Mouse (Mus musculus) cerebellum, postnatal 14 days (tissue): Measurements from ENCODE around the gene Ppp1r12b.
A peak's percentile ranks its signal among the peaks of the same experiment; 100 is the strongest.

Experiments
- DNase-seq, 2 experiments: peaks; one replicate each; pipeline ENCODE4 v3.0.0; 2021; ENCODE audit warnings: mixed read lengths in 2 of 2

Gene Ppp1r12b

GRCm38 (mm10) chr1:134955637-134956176 lies at the start of gene Ppp1r12b:
Ppp1r12b (minus strand) TSS chr1:134955942.
- DNase-seq, result peak; percentile 98

DNA sequence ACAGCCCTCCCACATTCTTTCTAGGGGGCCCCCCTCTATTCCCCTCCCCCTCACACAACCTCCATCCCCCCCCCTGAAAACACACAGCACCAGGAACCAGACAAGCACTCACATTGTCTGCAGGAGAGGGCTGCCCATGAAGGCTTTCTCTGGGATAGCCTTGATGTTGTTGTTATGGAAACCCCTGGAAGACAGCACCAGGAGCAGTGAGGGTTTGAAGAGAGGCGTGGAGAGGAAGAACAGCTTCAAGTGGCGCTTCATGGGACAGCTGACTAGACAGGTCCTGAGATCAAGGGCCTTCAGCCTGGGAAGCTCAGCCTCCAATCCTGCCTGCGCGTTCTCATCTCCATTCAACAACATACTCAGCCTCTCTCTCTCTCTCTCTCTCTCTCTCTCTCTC lies 47.6 kb upstream of the Ppp1r12b start:
- no peak for DNase-seq

DNA sequence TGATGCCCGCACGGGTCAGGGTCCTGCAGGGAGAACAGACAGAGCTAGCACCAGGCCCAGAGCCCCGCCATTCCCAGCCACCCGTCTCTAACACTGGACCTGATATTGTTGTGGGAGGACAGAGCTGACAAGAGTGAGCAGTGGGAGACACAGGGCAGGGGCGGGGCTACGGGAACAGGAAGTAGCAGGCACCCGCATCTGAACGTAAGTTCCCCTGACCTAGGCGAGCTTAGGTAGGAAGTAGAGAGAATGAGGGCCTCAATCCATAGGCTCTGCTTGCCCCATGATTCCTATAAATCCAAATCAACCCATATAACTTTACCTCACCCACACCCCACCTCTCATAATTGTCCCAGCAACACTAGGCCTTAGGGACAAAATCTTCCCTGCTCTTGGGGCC lies 44.8 kb upstream of the Ppp1r12b start:
- DNase-seq, result no peak

DNA sequence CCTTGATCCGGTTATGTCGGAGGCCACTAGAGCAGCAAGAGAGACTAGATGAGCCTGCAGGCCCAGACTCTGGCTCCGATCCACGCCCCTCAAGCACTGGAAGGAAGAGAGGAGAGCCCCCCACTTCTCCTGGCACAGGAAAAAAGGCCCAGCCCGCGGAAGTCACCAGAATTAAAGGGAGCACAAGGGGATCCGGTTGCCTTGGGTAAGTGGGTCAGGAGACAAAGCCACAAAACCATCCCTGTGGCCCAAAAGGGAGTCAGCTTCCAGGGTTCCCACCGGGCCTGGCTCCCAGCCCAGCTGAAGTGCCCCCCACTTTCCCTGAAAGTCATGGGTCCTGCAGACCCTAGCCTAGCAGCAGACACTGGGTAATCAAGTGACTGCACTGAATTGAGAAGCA lies 42.5 kb upstream of the Ppp1r12b start:
- DNase-seq, result peak in 1 of 2 experiments; percentile 42

- no peak for DNase-seq
Observed at GRCm38 (mm10) chr1:134997568-134997967, 41.8 kb upstream of the Ppp1r12b start.

DNA sequence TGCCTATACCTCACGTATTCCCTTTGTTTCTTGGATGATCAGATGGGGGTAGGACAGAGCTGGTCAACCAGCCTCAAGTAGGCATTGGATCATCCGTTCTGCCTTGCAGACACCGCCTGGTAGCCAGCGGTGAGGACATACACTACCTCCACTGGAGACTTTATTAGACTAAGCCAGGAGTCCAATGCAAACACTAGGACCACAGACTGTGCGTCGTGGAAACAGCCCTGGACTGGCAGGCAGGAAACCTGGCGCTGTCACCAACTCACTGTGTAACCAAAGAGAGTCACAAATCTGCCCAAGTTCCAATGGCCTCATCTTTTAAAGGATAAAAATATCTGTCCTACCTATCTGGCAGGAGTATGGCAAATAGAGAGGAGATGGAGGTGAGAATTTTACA lies 40.7 kb upstream of the Ppp1r12b start:
- no peak for DNase-seq

- no peak for DNase-seq
Observed at GRCm38 (mm10) chr1:134995954-134996353, 40.2 kb upstream of the Ppp1r12b start.

GRCm38 (mm10) chr1:134995437-134995836 lies 39.7 kb upstream of the Ppp1r12b start:
- no peak for DNase-seq

DNA sequence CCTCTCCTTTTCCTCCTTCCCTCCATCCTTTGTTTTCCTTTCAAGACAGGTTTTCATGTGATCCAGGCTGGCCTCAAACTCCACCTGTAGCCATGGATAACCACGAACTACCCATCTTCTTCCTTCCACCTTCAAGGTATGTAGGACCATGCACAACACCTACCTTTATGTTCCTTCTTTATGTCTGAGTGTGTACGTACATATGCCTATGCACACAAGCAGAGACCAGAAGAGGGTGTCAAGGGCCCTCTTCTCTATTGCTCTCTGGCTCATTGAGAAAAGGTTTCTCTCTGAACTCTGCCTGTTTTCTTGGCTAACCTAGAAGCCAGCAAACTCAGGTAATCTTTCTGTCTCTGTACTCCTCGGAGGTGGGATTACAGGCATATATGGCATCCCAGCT lies 39.0 kb upstream of the Ppp1r12b start:
- no peak for DNase-seq

- no peak for DNase-seq
Observed at GRCm38 (mm10) chr1:134992046-134992645, 36.4 kb upstream of the Ppp1r12b start.

- DNase-seq, result peak; percentile 91 to 93
Observed at GRCm38 (mm10) chr1:134989372-134989771, 33.6 kb upstream of the Ppp1r12b start.

GRCm38 (mm10) chr1:134987962-134988341 lies 32.2 kb upstream of the Ppp1r12b start:
- DNase-seq, result no peak

DNA sequence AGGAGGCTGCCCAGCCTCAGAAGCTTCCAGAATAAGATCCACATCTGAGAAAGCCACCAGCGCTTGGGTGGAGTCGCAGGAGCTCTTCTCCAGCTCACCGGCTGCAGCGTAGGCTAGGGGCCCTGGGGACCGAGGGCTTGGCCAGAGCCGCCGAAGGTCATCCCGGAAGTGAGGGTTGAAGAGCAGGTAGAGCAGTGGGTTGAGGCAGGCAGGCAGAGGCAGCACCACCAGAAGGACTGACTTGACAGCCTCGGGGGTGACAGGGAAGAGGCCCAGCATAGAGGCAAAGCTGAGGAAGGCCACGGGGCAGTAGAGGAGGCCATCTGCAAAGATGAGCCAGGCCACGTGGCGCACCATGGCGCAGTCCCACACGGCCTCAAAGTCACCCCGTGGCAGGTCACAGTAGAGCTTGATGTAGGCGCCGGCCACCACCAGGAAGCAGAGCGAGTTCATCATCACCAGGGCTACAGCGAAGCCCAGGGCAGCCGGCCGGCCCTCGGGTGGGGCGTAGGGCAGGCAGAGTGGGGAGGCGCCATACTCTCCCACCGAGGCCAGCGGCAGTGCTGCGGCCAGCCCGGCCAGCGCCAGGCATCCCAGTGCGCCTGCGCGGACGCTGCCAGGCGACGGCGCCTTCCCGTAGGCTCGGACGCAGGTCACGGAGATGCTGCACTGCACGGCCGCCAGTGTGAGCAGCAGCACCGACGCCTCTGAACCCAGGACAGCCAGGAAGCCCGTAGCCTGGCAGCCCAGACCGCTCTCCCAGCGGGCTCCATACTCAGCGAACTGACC lies 31.6 kb upstream of the Ppp1r12b start:
- peak; percentile 74 to 75 for DNase-seq

DNA sequence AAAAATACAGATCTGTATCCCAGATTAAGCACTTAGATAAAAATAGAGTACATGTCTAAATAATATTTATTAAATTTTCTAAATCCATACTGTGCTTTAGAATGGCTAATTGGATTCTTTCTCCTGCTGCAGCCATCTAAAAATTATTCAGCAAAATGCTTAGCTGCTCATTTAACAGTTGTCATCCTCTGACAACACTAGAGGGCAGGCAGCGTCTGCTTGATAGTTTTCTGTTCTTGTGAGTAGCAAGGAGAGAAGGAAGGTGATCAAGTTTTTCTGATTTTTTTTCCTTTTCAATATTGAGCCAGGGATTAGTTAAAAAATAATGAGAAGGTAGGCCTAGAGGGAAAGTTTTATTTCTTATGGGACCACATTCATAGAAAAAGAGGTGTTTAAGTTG lies 17.2 kb upstream of the Ppp1r12b start:
- DNase-seq, result peak in 1 of 2 experiments; percentile 30

GRCm38 (mm10) chr1:134965430-134965829 lies 9.7 kb upstream of the Ppp1r12b start:
- DNase-seq, result no peak

DNA sequence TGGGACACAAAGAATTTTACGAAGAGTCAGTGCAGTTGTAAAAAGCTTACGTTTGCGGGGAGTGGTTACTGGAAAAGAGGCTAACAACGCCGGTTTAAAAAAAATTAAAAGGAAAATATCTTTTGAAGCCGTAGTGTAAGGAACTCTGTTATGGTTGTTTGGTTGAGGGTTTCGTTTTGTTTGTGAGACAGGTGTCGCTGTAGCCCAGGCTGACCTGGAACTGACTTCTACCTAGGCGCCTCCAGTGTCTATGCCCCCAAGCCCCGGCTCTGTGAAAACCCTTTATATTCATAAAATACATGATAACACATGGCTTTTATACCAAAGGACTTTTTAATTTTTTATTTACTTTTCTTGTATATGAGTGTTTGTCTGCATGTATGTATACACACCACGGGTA lies 7.1 kb upstream of the Ppp1r12b start:
- DNase-seq, result peak; percentile 48 to 51

- peak; percentile 96 for DNase-seq
Observed at GRCm38 (mm10) chr1:134962053-134962803, 6.5 kb upstream of the Ppp1r12b start, which contains the start of gene Ube2t. Ube2t (plus strand) TSS chr1:134962565.

- no peak for DNase-seq
Observed at GRCm38 (mm10) chr1:134960634-134961033, 4.9 kb upstream of the Ppp1r12b start.

DNA sequence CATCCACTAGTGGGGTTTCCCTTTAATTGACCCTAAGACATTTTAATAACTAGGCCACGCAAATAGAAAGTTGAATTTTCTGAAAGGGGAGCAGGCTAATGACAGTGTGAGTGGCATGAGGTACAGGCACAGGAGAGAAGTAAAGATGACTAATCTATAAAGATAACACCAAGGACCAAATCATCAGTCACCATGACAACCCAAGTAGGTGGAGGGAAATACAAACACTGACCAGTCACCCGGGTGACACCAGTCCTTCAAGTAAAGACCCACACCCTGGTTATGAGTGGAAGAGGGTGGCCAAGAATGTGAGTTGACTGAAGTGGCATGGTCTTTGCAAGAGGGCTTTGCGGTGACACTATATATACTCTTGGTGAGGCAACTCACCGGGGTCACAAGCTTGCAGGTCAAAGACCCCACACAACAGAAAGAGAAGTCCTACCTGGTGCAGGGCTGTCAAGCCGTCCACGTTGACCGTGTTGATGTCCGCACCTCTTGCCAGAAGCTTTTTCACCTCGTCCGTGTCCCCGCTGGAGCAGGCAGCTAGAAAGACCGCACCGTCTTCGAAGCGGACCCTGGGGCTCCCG lies 599 bp downstream of the Ppp1r12b start:
- DNase-seq, result no peak

DNA sequence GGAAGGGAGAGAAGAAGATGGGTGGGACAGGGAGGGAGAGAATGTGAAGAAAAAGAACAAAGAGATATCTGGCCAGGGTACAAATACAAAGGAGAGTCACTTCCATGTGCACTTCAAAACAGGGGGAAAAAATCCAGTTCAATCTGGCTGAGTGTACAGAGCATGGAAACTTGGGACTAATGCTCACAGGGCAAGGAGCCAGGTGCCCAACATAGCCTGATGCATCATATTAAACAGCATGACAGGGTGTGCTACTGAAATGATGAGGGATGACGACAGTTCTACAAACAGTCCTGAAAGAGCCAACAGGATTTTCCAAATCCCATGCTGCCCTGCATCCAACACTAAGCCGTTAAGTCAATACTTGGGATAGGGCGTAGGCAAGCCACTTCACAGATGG lies 5.8 kb downstream of the Ppp1r12b start:
- DNase-seq, result peak; percentile 38 to 40

- DNase-seq, result no peak
Observed at GRCm38 (mm10) chr1:134947590-134947989, 8.2 kb downstream of the Ppp1r12b start.

GRCm38 (mm10) chr1:134942898-134943297 lies 12.8 kb downstream of the Ppp1r12b start:
- no peak for DNase-seq

DNA sequence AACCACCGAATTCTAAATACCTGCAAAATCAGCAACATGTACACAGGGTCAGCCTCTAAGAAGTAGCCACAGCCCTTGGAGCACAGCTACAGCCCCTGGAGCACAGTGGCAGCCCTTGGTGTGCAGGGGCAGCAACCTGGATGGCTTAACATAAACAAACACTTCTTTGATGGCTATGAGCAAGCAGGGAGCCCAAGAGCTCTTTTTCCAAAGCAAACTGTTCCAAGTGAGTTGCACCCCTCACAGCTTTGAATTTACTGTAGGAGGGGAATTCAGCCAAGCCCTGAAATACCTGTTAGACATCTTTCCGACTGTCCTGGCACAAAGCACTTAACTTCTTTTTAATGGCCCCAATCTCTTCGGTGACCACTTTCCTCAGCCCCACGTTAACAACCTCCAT lies 14.9 kb downstream of the Ppp1r12b start:
- DNase-seq, result no peak
